Mouse (Mus musculus): Measurements from ENCODE around the gene D030056L22Rik. TPM values are rescaled to one million over a fixed set of nuclear protein-coding genes. Genes with fewer than 3 reads are reported as not detected.

The D030056L22Rik gene
- 1 to 10 TPM; 4.8 TPM for total RNA-seq (2021)
- long read RNA-seq, experiment 1, transcript D030056L22Rik-202 (2 exons, 1,677 nt) = major isoform, 7 of 13 reads
- long read RNA-seq, experiment 1, partial matches to known transcripts = 0 of 13 reads
- long read RNA-seq, experiment 1, other reads (novel, unspliced or antisense) = 2 of 13 reads
- long read RNA-seq, experiment 2, transcript D030056L22Rik-202 (2 exons, 1,677 nt) = major isoform, 6 of 9 reads
- long read RNA-seq, experiment 2, partial matches to known transcripts = 0 of 9 reads
- long read RNA-seq, experiment 2, other reads (novel, unspliced or antisense) = 0 of 9 reads

DNA sequence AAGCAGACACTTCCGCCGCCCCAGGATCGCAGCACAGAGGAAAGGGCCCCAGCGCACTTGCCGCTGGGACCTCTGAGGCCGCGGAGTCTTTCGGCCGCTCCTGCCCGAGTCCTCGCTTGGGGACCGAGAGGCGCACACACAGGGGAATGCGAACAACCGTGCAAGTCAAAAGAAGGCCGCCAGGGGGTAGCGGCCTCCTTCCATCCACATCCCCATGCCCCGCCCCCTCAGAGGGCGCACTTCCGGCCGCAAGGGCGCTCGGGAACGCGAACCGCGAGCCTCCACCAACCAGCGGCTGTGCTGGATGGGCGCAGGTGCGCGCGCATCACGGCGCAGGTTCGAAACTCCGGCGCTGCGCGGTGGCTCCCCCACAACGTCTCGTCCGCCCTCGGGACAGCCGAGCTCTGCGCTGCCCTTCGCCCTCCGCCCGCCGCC, at the start of gene D030056L22Rik:
TSS of gene D030056L22Rik (plus strand) at position 328 of the 435 bp plus-strand sequence.
- DNase-seq (ENCODE audit: low spot score in 2 of 2) = peak; percentile 95 to 99

DNA sequence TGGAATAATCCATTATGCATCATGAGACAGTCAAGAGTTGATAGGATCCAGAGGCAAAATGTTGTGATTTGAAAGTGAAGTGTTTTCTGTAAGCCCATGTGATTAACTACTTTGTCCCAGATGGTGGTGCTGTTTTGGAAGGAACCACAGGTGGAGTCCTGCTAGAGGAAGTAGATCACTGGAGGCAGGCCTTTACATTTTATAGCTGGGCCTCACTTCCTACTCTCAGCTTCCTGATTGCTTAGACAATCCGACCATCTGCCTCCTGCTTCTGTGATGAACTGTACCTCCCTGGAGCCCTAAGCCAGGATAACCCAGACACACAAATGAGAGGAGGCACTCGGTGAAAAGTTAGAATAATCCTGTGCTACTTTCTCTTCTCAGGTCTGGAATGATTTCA, 49.1 kb upstream of the D030056L22Rik start:
- DNase-seq (ENCODE audit: low spot score in 2 of 2) = no peak

GRCm38 (mm10) chr19:18666966-18667365, 46.0 kb upstream of the D030056L22Rik start:
- DNase-seq (ENCODE audit: low spot score in 2 of 2) = no peak

GRCm38 (mm10) chr19:18669551-18669950, 43.4 kb upstream of the D030056L22Rik start:
- DNase-seq (ENCODE audit: low spot score in 2 of 2) = no peak

- peak; percentile 94 to 99 for DNase-seq (ENCODE audit: low spot score in 2 of 2)
Observed at GRCm38 (mm10) chr19:18670608-18671007, 42.4 kb upstream of the D030056L22Rik start, which contains the start of gene Carnmt1. Gene Carnmt1 (plus strand): TSS chr19:18670764.

GRCm38 (mm10) chr19:18671056-18671741, 41.8 kb upstream of the D030056L22Rik start:
- peak; percentile 46 to 48 for DNase-seq (ENCODE audit: low spot score in 2 of 2)

GRCm38 (mm10) chr19:18672498-18672897, 40.5 kb upstream of the D030056L22Rik start:
- no peak for DNase-seq (ENCODE audit: low spot score in 2 of 2)

DNA sequence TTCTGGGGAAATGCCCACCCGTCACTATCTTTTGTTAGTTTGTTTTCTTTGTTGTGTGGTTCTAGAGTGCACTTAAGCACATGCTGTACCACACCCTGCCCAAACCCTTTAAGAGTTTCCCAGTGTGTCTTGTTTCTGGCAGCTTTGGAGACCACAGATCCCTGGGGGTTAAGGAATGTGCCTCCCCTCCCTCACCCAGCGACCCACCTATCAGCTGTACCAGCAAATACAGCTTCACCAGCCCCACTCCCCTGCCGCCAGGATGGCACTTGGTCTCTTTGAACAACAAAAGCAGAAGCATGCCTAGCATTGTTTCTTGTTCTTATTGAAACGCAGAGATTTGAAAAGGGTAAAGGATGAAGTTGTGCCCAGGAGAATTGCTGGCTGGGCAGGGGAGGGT, 39.9 kb upstream of the D030056L22Rik start:
- DNase-seq (ENCODE audit: low spot score in 2 of 2) = no peak

GRCm38 (mm10) chr19:18682142-18682541, 30.9 kb upstream of the D030056L22Rik start:
- DNase-seq (ENCODE audit: low spot score in 2 of 2) = no peak

- peak in 1 of 2 experiments; percentile 23 for DNase-seq (ENCODE audit: low spot score in 2 of 2)
Observed at GRCm38 (mm10) chr19:18687556-18687955, 25.4 kb upstream of the D030056L22Rik start.

- DNase-seq (ENCODE audit: low spot score in 2 of 2) = no peak
Observed at GRCm38 (mm10) chr19:18692176-18692575, 20.8 kb upstream of the D030056L22Rik start.

- DNase-seq (ENCODE audit: low spot score in 2 of 2) = no peak
Observed at GRCm38 (mm10) chr19:18692768-18693167, 20.2 kb upstream of the D030056L22Rik start.

DNA sequence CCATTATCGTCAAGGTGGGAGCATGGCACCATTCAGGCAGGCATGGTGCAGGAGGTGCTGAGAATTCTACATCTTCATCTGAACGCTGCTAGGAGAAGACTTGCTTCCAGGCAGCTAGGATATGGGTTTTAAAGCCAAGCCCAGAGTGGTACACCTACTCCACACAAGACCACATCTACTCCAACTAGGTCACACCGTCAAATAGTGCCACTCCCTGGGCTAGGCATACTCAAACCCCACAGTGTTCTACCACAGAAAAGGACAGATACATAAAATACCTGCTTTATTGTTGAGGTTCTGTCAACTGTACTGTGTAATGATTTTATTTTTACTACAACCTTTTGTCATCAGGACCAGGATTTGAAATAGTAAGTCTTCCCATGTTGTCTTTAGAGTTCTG, 17.9 kb upstream of the D030056L22Rik start:
- no peak for DNase-seq (ENCODE audit: low spot score in 2 of 2)

DNA sequence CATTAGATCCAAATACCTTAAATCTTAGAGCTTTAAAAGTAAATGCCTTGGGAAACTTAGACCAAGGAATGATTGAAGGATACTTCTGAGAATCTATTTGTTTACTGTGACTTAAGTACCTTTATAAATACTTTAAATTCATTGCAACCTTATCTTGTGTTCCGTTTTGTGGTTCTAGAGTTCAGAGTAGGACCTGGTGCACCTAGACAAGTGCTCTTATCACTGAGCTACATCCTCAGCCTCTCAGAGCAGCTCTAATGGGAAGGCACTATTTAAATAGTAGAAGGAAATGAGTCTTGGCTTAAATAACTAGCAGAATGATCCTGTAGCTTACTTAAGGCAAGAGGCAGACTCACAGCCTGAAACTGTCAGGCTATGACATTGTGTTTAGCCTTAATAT, 17.4 kb upstream of the D030056L22Rik start:
- no peak for DNase-seq (ENCODE audit: low spot score in 2 of 2)

DNA sequence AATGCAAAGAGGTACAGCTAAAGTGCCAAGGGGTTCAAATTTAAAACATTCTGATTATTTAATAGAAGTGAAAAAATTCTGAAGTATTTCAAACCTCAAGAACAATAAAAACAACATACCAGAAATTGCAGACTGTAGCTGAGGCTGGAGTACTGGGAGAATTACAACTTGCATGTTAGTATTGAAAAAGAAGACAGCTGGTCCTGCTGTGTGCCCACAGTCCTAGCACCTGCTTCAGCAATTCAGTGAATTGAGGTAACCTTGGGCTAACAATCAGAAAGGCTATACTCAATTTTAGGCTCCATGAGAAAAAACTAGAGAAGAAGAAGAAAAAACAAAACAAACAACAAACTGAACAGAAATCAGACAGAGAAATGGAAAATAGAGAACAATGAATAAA, 4.9 kb upstream of the D030056L22Rik start:
- DNase-seq (ENCODE audit: low spot score in 2 of 2) = no peak

DNA sequence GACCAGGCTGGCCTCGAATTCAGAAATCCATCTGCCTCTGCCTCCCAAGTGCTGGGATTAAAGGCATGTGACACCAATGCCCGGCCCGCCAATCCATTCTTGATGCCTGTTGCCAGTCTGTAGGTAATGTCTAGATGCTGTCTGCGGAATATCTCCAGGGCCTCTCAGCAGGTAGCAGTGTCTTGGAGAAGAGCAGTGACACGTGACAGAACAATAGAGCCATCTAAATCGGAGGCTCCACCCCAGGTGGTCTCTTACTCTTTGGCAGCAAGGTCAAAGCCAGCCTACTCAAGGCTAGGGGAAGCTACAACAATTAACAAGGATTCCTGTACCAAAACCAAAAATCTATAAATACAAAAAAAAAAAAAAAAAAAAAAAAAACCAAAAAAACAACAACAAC, 2.1 kb upstream of the D030056L22Rik start:
- DNase-seq (ENCODE audit: low spot score in 2 of 2) = no peak

- no peak for DNase-seq (ENCODE audit: low spot score in 2 of 2)
Observed at GRCm38 (mm10) chr19:18711589-18711988, 1.4 kb upstream of the D030056L22Rik start.

GRCm38 (mm10) chr19:18712153-18712865, 684 bp upstream of the D030056L22Rik start:
- no peak for DNase-seq (ENCODE audit: low spot score in 2 of 2)

GRCm38 (mm10) chr19:18713357-18713756, 364 bp downstream of the D030056L22Rik start:
- DNase-seq (ENCODE audit: low spot score in 2 of 2) = peak; percentile 17 to 54

DNA sequence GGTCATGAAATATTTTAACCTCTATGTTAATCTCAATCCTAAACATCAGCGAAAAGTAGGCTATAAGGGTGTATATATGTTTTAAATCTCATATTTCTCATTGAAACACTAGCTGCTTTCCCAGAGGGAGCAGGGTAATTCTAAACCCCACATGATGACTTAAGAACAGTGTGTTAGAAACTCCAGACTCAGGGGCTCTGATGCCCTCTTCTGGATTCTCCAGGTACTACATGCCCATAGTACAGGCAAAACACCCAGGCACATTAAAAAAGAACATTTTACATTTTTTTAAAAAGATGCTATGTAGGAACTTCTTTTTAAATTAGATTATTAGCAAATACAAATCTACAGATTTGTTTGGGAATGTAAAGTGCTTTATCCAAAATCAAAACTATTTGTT, 3.4 kb downstream of the D030056L22Rik start:
- DNase-seq (ENCODE audit: low spot score in 2 of 2) = peak; percentile 24 to 61

GRCm38 (mm10) chr19:18720337-18720736, 7.3 kb downstream of the D030056L22Rik start:
- DNase-seq (ENCODE audit: low spot score in 2 of 2) = no peak

DNA sequence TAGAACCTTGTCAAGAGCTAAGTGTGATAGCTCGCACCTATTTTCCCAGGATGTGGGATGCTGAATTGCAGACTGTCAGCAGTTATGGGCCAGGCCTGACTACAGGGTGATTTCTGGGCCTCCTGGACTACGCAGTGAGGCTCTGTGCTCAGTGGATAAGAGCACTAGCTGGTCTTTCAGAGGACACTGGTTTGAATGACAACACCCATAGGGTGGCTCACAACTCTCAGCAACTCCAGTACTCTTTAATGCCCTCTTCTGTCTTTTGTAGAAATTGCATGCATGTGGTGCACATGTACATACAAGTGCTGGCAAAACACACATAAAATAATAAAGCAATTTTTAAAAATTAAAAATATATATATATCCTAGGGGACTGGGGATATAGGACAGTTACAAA, 12.2 kb downstream of the D030056L22Rik start:
- DNase-seq (ENCODE audit: low spot score in 2 of 2) = no peak
